Mouse (Mus musculus) ZHBTc4 (cell line): ENCODE measurements at regions not wholly inside any gene's neighbourhood (a gene's known extent, or its start where the extent isn't known, plus 50 kb on each side); places are given as distances from the start of the nearest gene placed in this dataset.

Experiments
- DNase-seq: peaks from one replicate; pipeline ENCODE4 v3.0.0-alpha.2; 2011; ENCODE audit warnings: low read depth, low spot score

DNA sequence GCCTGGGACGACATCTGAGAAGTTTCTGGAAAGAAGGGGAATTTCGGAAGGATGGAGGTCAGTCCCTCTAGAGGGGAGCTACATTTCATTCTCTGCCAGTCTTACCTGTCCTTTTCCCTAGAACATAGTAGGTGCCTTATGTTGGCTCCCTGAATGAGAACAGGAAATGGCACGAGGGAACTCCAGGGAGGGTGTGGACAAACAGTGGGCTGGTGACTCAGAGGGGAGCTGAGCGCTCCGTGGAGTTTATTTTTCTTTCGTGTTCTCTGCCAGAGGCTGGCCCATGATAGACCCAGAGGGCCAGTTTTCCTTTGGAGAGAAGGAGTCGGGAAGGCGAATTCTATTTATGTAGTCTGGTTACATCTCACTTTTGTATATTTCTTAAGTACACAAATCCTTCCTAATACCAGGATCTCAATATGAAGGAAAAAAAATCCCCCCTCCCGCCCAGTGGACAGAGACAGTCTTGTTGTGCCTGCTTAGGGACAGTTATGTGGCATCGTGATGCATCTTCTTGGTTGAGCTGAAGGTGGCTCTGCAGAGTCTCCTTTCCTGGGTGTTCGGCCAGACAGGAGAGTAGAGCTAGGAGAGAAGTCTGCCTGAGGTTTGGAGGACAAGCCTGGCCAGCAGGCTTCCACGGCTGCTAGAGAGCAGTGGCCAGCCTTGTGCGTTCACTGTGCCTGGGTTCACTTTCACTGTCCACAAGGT, 84.3 kb upstream of the Rbpj start:
- no peak for DNase-seq

DNA sequence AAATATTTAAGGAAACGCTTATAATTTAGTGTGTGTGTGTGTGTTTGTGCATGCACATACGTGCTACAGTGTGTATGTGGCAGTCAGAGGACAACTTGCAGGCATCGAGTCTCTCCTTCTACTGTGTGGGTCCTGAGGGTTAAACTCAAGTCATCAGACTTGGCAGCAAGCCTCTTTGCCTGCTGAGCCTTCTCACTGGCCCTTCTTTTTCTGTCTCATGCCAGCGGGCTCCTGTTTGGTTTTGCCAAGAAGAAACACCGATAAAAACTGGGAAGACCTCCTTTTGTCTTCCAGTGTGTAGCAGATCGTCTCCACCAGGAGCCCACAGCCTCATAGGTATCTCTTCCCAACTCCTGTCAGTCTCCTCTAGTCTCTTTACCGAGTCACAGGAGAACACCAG, 81.9 kb upstream of the Rbpj start:
- no peak for DNase-seq

DNA sequence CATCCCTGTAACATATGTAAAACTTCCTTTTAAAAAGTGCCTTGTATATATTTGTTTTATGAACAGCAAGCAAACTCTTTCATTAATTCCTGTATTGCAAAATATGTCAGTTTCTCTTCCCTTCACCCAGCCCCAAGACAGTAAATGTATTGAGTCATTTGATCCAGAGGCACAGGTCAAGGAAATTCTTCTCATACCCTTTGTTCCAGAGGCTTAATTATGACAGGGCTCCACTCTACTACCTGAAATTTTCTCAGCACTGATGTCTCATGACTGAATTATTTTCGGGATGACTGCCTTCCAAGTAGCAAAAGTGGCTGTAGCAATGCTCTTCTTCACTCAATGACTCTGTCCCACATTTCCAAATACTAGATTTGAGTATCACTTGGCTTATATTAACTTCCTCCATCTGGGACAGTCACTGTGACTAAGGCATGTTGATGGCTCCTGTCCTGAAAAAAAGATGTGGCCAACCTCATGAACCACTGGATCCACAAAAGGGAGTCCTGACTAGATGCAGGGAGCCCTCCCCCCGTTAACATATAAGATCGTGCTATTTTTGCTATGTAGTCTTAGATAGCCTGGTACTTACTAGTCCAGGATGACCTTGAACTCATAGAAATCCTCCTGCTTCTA, 80.3 kb upstream of the Rbpj start:
- DNase-seq, result no peak

DNA sequence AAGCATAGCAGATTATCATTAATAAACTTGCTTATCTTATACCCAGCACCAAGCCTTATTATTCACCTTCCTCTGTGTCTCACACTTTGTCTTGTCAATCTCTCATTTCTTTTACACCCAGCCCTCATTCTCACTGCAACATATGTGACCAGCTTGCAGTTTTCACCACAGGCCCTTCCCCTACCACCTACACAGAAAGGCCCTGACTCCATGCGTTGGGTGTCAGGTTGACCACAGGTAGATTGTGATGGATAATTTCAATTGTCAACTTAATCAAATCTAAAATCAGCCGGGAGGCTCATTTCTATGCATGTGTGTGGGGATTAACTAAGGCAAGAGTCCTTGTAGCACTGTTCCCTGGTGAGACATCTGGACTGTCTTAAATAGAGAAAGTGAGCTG, 72.4 kb upstream of the Rbpj start:
- no peak for DNase-seq

GRCm38 (mm10) chr5:53394560-53394959, 71.4 kb upstream of the Rbpj start:
- DNase-seq, result no peak

DNA sequence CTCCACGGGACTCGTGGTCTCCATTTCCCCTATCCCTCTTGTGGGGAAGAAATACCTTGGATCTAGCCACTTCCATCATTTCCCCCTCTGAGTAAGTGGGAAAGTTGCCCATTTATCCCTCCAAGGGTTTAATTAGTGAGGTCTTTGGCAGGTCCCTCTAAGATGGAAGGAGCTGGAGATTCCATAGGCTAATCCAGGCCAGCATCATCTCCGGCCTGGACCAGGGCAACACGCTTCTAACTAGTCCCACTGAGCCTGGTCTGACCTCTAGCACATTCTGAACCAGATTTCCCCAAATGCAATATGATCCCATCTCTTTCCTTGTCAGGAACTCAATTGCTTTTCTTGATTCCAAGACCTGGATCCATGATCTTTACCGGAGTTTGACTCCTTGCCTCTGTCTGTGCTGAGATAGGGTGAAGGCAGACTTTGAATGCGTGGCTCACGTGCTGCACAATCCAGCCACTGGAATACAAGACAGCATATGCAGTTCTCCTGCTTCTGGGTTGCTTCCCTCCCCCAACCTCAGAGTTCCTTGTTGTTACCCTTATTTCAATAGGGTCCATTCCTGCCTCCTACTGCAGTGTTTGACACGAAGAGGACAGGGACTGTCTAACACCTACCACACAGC, 67.4 kb upstream of the Rbpj start:
- DNase-seq, result no peak

GRCm38 (mm10) chr5:53401093-53401492, 64.9 kb upstream of the Rbpj start:
- DNase-seq, result no peak

DNA sequence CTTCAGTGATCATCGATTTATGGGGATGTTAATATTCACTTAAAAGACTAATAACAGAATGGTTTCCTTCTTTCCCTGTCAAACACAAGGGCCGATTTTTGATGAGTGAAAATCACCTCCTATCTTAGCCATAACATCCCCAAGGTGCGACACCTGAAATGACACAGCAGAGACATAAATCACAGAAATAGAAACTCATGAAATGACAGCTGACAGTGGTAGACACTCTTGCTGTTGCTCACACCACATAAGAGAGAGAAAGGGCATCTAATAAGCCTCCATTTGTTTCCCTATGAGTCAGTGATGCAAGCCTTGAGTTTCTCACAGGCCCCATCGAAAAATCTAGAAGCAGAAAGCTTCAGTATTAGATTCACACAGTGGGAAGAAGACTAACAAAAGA, 63.9 kb upstream of the Rbpj start:
- DNase-seq, result no peak

GRCm38 (mm10) chr5:53402619-53403151, 63.3 kb upstream of the Rbpj start:
- DNase-seq, result no peak

DNA sequence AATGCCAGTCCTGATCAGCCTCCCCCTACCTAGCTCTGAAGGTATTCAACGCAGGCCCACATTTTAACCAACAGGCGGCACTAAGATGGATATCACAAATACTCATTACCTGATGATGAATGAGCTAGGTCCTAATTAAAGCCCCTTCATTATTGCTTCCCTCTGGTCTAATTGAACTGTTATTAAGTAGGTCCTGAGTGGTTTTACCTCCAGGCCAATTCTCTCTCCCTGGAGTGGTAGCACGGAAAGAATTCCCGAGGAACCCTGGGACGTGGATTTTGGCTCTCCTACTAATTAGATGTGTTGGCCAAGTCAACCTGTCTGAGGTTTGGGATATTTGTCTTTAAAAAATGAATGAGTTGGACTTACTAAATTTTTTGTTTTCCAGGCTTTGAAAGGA, 60.0 kb upstream of the Rbpj start:
- no peak for DNase-seq

DNA sequence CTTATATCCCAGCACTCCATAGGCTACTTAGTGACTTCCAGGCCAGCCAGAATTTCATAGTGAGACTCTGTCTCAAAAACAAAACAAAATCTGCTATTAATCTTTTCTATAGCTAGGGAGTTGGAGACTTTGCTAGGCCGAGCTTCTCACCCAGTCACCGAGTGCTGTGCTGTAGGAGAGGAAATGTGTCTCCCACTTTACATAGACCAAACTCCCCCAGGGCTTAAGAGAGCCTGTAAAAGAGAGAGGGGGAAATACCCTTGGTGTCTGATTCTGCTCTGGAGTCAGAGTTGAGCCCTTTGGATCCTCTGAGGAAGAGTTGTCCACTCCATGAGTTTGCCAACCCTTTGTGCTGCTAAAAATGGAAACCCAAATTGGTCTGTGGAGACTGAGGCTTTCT, 58.3 kb upstream of the Rbpj start:
- DNase-seq, result no peak

- no peak for DNase-seq
Measured at GRCm38 (mm10) chr5:53408235-53408634, 57.7 kb upstream of the Rbpj start.

GRCm38 (mm10) chr5:53409740-53410139, 56.2 kb upstream of the Rbpj start:
- DNase-seq, result no peak

- no peak for DNase-seq
Measured at GRCm38 (mm10) chr5:53412391-53413075, 53.4 kb upstream of the Rbpj start.

DNA sequence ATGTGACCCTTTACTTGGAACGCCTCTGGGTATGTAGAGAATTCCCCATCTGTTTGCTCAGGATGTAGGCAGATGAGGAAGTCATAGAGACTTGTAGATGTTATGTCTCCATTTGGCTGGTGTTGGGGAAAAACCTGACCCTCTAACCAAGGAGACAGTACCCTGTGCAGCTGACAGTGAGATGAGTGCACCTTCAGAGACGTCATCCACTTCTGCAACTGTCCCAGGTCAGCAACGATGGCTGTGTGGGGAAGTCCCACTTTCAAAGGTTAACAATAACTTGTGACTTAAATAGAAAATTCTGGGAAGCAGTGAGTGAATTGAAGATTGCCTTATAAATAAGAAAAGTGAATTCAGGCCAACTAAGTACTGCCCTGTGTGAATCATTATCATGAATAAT, 52.3 kb upstream of the Rbpj start:
- DNase-seq, result no peak

GRCm38 (mm10) chr5:53415472-53415871, 50.5 kb upstream of the Rbpj start:
- DNase-seq, result no peak
